Mouse (Mus musculus) embryonic fibroblast, embryonic 13.5 days (primary cell): ENCODE measurements around the gene Coil.

Experiments used
- CTCF ChIP-seq: IDR thresholded peaks from 2 replicates; pipeline ENCODE4 v1.5.1; 2011; ENCODE audit warnings: mild to moderate bottlenecking, control low read depth, low read length, moderate library complexity, borderline replicate concordance; ENCODE audit not compliant: insufficient read depth
- POLR2A ChIP-seq: IDR thresholded peaks from 2 replicates; pipeline ENCODE4 v1.6.1; 2011; ENCODE audit warnings: low read depth, mild to moderate bottlenecking, control low read depth, low read length, moderate library complexity

DNA sequence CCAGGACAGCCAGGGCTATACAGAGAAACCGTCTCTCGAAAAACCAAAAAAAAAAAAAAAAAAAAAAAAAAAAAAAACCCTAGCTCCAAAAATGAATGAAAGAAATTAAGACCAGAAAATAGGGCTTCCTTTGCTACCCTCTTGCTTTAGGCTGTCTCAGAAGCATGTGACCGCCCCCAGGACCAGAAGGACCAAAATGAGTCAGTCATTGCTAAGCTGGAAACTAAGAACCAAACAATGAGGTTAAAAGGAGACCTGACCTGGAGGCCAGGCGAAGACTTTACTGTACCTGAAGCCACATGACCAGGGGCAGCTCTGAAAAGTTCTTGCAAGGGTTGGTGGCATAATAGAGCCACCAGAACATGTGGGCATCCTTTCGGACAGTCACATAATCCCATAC is 17.9 kb upstream of the Coil start:
- TF ChIP-seq CTCF (no peak), POLR2A (no peak)
